Mouse (Mus musculus) ZHBTc4 (cell line): ENCODE measurements around the gene Trim65.

Source experiments
- DNase-seq: peaks from one replicate; pipeline ENCODE4 v3.0.0-alpha.2; 2011; ENCODE audit warnings: low read depth, low spot score

Gene Trim65

GRCm38 (mm10) chr11:116130488-116131205 is at the start of gene Trim65:
Gene Trim65, minus strand, starts transcription at chr11:116131128.
- DNase-seq: peak; percentile 84

- DNase-seq: no peak
These were observed 47.6 kb upstream of the Trim65 start for GRCm38 (mm10) chr11:116178411-116179121.

GRCm38 (mm10) chr11:116176010-116176409 is 45.1 kb upstream of the Trim65 start:
- DNase-seq: no peak

- no peak for DNase-seq
These were observed 44.0 kb upstream of the Trim65 start for GRCm38 (mm10) chr11:116174775-116175448.

- DNase-seq: no peak
These were observed 41.0 kb upstream of the Trim65 start for GRCm38 (mm10) chr11:116171959-116172358.

- DNase-seq: no peak
These were observed 39.3 kb upstream of the Trim65 start for GRCm38 (mm10) chr11:116170003-116170800.

- no peak for DNase-seq
These were observed 38.3 kb upstream of the Trim65 start for GRCm38 (mm10) chr11:116169214-116169613.

- peak; percentile 98 for DNase-seq
These were observed 37.0 kb upstream of the Trim65 start, which contains the start of gene Fbf1 for GRCm38 (mm10) chr11:116167884-116168439. Gene Fbf1, minus strand, starts transcription at chr11:116168166.

- DNase-seq: no peak
These were observed 36.3 kb upstream of the Trim65 start for GRCm38 (mm10) chr11:116167232-116167631.

- DNase-seq: no peak
These were observed 32.1 kb upstream of the Trim65 start for GRCm38 (mm10) chr11:116163002-116163401.

- peak; percentile 70 for DNase-seq
These were observed 31.2 kb upstream of the Trim65 start for GRCm38 (mm10) chr11:116162146-116162545.

GRCm38 (mm10) chr11:116161312-116161711 is 30.4 kb upstream of the Trim65 start:
- DNase-seq: peak; percentile 34

GRCm38 (mm10) chr11:116150960-116151359 is 20.0 kb upstream of the Trim65 start:
- DNase-seq: no peak

- DNase-seq: no peak
These were observed 18.4 kb upstream of the Trim65 start for GRCm38 (mm10) chr11:116149341-116149740.

GRCm38 (mm10) chr11:116148761-116149221 is 17.9 kb upstream of the Trim65 start:
- DNase-seq: peak; percentile 48

GRCm38 (mm10) chr11:116146294-116146985 is 15.5 kb upstream of the Trim65 start:
- DNase-seq: peak; percentile 32

GRCm38 (mm10) chr11:116145481-116146293 is 14.8 kb upstream of the Trim65 start:
- DNase-seq: peak; percentile 29

GRCm38 (mm10) chr11:116143468-116143867 is 12.5 kb upstream of the Trim65 start:
- no peak for DNase-seq

GRCm38 (mm10) chr11:116142211-116142991 is 11.5 kb upstream of the Trim65 start:
- peak; percentile 61 for DNase-seq
